Mouse (Mus musculus): ENCODE measurements around the gene Sept4. TPM values are rescaled to one million over a fixed set of nuclear protein-coding genes. Genes with fewer than 3 reads are reported as not detected.

The Sept4 gene
- polyA plus RNA-seq (2016; fragmentation: Nextera tagmentation; extraction: Ambion mirVana) = 10.7 and 10.9 TPM in 2 replicates

DNA sequence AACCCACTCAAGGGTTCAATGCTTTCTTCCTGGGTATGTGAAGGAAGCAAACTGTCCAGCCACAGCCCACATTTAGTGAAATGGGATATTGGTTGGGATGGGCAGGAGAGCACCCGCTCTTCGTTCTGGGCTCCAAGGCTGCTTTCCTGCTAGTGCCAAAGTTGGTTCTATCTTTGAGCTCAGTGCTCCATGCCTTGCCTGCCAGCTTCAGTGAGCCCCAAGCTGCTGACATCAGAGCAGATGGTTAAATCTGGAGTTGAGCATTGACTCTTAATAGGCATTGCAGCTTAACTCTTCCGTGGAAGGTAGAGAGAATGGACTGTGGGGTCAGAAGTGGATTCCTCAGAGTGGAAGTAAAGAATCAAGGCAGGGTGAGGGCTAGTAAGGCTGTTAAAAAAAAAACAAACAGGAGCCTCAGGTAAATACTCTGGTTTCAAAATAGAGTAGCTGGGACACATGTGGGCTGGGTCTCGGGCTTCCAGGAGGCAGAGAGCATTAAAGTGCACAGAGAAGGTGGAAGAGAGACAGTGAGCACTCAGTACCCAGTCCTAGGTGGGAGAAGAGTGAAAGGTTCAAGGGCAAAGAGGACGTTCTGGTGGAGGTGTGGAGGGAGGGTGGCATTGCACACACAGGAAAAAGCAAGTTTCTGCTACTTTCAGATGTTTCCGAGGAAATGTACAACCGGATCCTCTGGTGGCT, at the start of gene Sept4:
TSS of gene Sept4 (plus strand) at position 649 of the 699 bp plus-strand sequence.
- Histone ChIP-seq H3K27me3 (no peaks in the 10 kb centered on the region), H3K4me1 (replicated peaks) (no peaks in the 10 kb centered on the region), H3K4me2 (no peak within 1 kb of the TSS), H3K4me3 (replicated peaks) (no peak within 1 kb of the TSS), H3K9me3 (no peaks in the 10 kb centered on the region), H3K27ac (no peak within 1 kb of the TSS), H3K9ac (replicated peaks) (no peak within 1 kb of the TSS), H3K36me3 (no peaks in the 10 kb centered on the region)
- no peak for ATAC-seq (ENCODE audit: insufficient number of reproducible peaks, insufficient read depth, low FRiP score, low TSS enrichment, low read depth)
- WGBS = 75% methylated on average over 7 of the region's 7 CpGs

DNA sequence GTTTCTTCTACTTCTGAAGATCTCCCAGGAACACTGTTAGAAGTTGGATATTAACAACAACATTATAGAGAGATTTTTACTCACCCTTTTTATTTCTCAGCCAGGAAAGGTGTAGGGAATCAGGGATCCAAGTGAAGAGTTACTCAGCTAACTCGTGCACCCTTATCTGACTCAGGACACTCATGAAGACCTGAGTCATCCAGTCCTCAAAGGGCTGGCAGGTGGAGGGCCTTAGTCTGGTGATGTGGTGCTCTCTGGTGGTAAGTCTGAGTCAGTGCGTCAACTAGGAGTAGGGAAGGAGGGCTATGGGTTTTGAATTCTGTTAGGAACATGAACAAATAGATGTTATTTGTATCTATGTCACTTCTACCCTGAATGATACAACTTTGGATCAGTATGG, 49.4 kb upstream of the Sept4 start:
- no peaks in the 10 kb centered on the region for H3K9me3 ChIP-seq
- 0 out of 2 replicates have a peak, but pooled peaks cover 4% of the 10 kb centered on the region for H3K4me1 ChIP-seq (replicated peaks)
- no peak for ATAC-seq (ENCODE audit: insufficient number of reproducible peaks, insufficient read depth, low FRiP score, low TSS enrichment, low read depth)
- 5% methylated on average over 2 of the region's 2 CpGs for WGBS
- no peaks in the 10 kb centered on the region for H3K27me3 ChIP-seq
- H3K27ac ChIP-seq = no peak overlapping the region
- no peak overlapping the region for H3K4me3 ChIP-seq (replicated peaks)
- H3K9ac ChIP-seq (replicated peaks) = no peak overlapping the region
- H3K36me3 ChIP-seq = no peaks in the 10 kb centered on the region
- no peak overlapping the region for H3K4me2 ChIP-seq

DNA sequence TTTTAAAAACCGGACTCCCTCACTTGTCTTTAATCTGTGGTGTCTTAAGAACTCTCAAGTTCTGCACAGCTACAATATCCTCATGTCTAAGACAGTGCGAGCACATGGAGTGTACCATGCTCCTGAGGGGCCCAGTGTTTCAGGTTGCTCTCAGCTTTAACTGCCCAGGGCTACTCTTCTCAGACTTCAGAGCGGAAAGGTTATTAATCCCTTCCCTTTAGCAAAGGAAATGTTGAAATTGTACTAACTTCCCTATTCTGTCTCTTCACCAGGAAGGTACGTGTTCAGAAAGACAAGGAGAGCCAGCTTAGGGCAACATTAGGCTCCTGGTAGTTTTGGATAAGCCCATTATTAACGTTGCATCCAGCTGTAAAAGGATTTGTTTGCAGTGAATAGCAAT, 45.2 kb upstream of the Sept4 start:
- Histone ChIP-seq H3K4me3 (replicated peaks) (no peak overlapping the region), H3K27ac (no peak overlapping the region), H3K4me1 (replicated peaks) (0 out of 2 replicates have a peak, but pooled peaks cover 10% of the 10 kb centered on the region), H3K4me2 (no peak overlapping the region), H3K36me3 (no peaks in the 10 kb centered on the region), H3K9me3 (no peaks in the 10 kb centered on the region), H3K27me3 (no peaks in the 10 kb centered on the region), H3K9ac (replicated peaks) (no peak overlapping the region)
- ATAC-seq (ENCODE audit: insufficient number of reproducible peaks, insufficient read depth, low FRiP score, low TSS enrichment, low read depth) = no peak
- 71% methylated on average over 5 of the region's 5 CpGs for WGBS

DNA sequence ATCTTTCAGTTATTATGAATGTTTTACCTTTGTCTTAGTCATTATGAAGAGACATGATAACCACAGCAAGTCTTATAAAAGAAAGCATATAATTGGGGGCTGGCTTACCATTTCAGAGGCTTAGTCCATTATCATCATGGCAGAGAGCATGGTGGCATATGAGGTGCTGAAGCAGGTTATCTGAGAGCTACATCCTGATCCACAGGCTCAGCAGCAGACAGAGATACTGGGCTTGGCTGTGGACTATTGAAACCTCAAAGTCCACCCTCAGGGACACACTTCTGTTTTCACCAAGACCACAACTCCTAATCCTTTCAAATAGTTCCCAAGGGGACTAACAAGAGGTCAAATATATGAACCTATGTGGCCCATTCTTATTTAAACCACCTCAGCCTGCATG, 44.7 kb upstream of the Sept4 start:
- no peaks in the 10 kb centered on the region for H3K36me3 ChIP-seq
- no peak overlapping the region for H3K4me2 ChIP-seq
- 0 out of 2 replicates have a peak, but pooled peaks cover 10% of the 10 kb centered on the region for H3K4me1 ChIP-seq (replicated peaks)
- no peak overlapping the region for H3K9ac ChIP-seq (replicated peaks)
- H3K4me3 ChIP-seq (replicated peaks) = no peak overlapping the region
- H3K27me3 ChIP-seq = no peaks in the 10 kb centered on the region
- no peaks in the 10 kb centered on the region for H3K9me3 ChIP-seq
- no peak for ATAC-seq (ENCODE audit: insufficient number of reproducible peaks, insufficient read depth, low FRiP score, low TSS enrichment, low read depth)
- no peak overlapping the region for H3K27ac ChIP-seq

DNA sequence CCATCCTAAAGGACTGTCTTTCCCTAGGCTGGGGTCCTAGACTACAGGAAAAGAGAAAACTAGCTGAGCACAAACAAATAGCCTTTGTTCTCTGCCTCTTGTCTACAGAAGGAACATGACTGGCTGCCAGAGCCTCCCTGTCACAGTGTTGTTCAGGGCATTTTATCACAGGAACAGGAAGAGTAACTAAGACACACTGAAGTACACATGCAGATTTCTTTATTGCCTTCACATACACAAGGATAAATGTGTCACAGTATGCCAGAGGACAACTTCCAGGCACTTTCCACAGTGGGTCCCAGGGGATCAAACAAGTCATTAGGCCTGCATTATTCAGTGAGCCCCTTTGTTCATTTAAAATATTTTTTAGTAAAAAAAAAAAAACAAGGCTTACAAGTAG, 43.9 kb upstream of the Sept4 start:
- H3K27ac ChIP-seq = no peak overlapping the region; the same call in 1 of the 2 replicates
- H3K4me2 ChIP-seq = no peak overlapping the region
- ATAC-seq (ENCODE audit: insufficient number of reproducible peaks, insufficient read depth, low FRiP score, low TSS enrichment, low read depth) = no peak
- H3K27me3 ChIP-seq = no peaks in the 10 kb centered on the region
- H3K4me3 ChIP-seq (replicated peaks) = no peak overlapping the region
- no peaks in the 10 kb centered on the region for H3K36me3 ChIP-seq
- no peaks in the 10 kb centered on the region for H3K9me3 ChIP-seq
- H3K4me1 ChIP-seq (replicated peaks) = 0 out of 2 replicates have a peak, but pooled peaks cover 10% of the 10 kb centered on the region
- H3K9ac ChIP-seq (replicated peaks) = no peak overlapping the region

DNA sequence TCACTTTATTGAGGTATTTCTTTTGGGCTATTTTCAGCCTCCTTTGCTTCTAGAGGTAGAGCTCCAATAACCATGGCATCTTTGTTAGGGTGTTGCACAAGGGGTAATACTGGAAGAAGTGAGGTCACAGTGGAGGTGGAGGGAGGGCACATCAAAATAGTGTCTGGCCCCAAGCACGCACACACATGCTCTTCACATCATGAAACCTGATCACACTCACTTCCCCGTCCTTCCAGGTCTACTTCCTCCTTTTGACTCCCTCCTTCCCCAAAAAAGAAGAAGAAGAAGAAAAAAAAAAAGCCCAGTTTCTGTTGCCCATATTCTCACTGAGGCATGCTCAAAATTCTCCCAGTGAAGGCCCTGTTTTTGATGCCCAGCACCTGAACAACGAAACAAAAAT, 41.3 kb upstream of the Sept4 start:
- Histone ChIP-seq H3K4me2 (no peak overlapping the region), H3K4me3 (replicated peaks) (no peak overlapping the region), H3K27me3 (no peaks in the 10 kb centered on the region), H3K9ac (replicated peaks) (no peak overlapping the region), H3K27ac (no peak overlapping the region), H3K36me3 (no peaks in the 10 kb centered on the region), H3K9me3 (no peaks in the 10 kb centered on the region), H3K4me1 (replicated peaks) (0 out of 2 replicates have a peak, but pooled peaks cover 10% of the 10 kb centered on the region)
- ATAC-seq (ENCODE audit: insufficient number of reproducible peaks, insufficient read depth, low FRiP score, low TSS enrichment, low read depth) = no peak
- 46% methylated on average over 3 of the region's 3 CpGs for WGBS

DNA sequence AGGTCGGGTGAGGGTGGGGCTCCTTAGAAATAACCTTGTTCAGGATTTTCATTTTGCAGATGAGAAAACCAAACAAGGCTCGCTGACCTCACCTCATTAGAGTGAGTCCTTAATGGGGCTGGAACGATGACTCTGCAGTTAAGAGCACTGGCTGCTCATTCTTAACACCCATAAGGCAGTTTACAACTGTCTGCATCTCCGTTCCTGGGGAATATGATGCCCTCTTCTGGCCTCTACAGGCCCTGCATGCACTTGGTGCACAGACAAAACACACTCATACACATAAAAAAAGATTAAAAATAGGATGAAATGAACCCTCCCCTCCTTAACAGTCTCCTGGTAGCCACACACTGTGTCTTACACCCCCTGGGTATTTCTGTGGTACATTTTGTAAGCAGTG, 40.7 kb upstream of the Sept4 start:
- Histone ChIP-seq H3K36me3 (no peaks in the 10 kb centered on the region), H3K4me1 (replicated peaks) (0 out of 2 replicates have a peak, but pooled peaks cover 10% of the 10 kb centered on the region), H3K4me3 (replicated peaks) (no peak overlapping the region), H3K27me3 (no peaks in the 10 kb centered on the region), H3K9ac (replicated peaks) (no peak overlapping the region), H3K9me3 (no peaks in the 10 kb centered on the region), H3K27ac (no peak overlapping the region), H3K4me2 (no peak overlapping the region)
- no peak for ATAC-seq (ENCODE audit: insufficient number of reproducible peaks, insufficient read depth, low FRiP score, low TSS enrichment, low read depth)
- 41% methylated on average over 4 of the region's 4 CpGs for WGBS

DNA sequence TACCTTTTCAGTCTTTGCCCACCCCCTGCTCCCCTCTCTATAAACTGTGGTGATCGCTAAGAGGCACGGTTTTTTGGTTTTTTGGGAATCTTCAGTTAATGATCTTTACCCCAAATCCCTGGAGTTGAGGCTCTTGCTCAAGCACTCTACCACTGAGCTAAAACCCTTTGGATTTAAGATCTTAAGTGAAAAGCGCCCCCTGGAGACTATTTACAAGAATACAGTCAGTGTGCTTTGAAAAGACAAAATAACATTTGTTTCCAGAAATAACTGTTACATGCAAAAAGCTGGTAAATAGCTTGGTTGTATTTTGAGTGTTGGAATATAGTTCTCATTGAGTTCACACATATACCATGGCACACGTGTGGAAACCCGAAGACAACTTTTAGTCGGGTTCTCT, 37.0 kb upstream of the Sept4 start:
- no peak for ATAC-seq (ENCODE audit: insufficient number of reproducible peaks, insufficient read depth, low FRiP score, low TSS enrichment, low read depth)
- Histone ChIP-seq H3K27me3 (no peaks in the 10 kb centered on the region), H3K9ac (replicated peaks) (no peak overlapping the region), H3K4me1 (replicated peaks) (no peaks in the 10 kb centered on the region), H3K27ac (no peak overlapping the region), H3K9me3 (no peaks in the 10 kb centered on the region), H3K36me3 (no peaks in the 10 kb centered on the region), H3K4me3 (replicated peaks) (no peak overlapping the region), H3K4me2 (no peak overlapping the region)
- WGBS = 49% methylated on average over 6 of the region's 6 CpGs

DNA sequence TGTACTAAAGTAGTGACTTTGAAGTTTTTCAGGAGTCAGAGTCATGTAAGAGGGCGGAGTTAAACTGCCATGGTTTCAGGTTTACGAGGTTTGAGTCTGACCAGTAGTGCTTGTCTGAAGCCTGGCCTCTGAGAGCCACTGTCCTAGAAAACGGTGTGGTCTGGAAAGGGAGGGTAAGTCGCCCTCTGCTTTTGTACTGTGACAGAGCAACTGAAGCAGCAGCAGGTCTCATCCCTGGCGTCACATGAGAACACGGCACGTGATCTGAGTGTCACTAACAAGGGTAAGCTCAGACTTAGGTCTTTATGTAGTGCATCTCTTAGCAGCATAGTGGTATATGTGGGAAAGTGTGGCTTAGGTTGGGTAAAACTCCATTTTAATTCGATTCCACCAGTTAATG, 26.4 kb upstream of the Sept4 start:
- 0 out of 2 replicates have a peak overlapping the region, but pooled peaks have one; percentile 19 for H3K4me2 ChIP-seq
- no peak overlapping the region for H3K4me3 ChIP-seq (replicated peaks)
- no peaks in the 10 kb centered on the region for H3K27me3 ChIP-seq
- H3K9ac ChIP-seq (replicated peaks) = no peak overlapping the region
- ATAC-seq (ENCODE audit: insufficient number of reproducible peaks, insufficient read depth, low FRiP score, low TSS enrichment, low read depth) = no peak
- no peak overlapping the region for H3K27ac ChIP-seq
- no peaks in the 10 kb centered on the region for H3K9me3 ChIP-seq
- 25% methylated on average over 8 of the region's 8 CpGs for WGBS
- H3K4me1 ChIP-seq (replicated peaks) = peaks cover 6% of the 10 kb centered on the region; the same call in 1 of the 2 replicates
- no peaks in the 10 kb centered on the region for H3K36me3 ChIP-seq

DNA sequence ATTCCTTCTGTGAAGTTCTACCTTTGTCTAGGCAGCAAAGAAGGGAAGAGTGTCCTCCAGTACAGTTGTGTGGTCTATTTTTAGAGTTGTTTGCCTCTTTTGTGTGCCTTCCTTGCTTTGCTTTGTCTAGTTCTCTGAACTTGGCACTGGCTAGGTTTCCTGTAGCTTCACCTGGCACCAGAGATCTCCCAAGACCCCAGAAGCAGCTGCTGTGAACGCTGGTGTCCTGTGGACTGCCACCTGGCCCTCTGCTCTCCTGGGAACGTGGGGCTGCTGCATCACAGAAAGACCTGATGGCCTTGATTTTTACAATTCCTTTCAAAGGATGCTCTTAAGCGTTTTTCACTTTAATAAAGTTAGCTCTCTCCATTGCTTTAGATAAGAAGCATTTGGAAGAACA, 25.8 kb upstream of the Sept4 start:
- WGBS = 60% methylated on average over 3 of the region's 3 CpGs
- no peak overlapping the region for H3K27ac ChIP-seq
- no peaks in the 10 kb centered on the region for H3K9me3 ChIP-seq
- H3K9ac ChIP-seq (replicated peaks) = no peak overlapping the region
- H3K27me3 ChIP-seq = no peaks in the 10 kb centered on the region
- no peaks in the 10 kb centered on the region for H3K36me3 ChIP-seq
- no peak overlapping the region for H3K4me3 ChIP-seq (replicated peaks)
- H3K4me2 ChIP-seq = no peak overlapping the region
- no peak for ATAC-seq (ENCODE audit: insufficient number of reproducible peaks, insufficient read depth, low FRiP score, low TSS enrichment, low read depth)
- peaks cover 6% of the 10 kb centered on the region; the same call in 1 of the 2 replicates for H3K4me1 ChIP-seq (replicated peaks)

DNA sequence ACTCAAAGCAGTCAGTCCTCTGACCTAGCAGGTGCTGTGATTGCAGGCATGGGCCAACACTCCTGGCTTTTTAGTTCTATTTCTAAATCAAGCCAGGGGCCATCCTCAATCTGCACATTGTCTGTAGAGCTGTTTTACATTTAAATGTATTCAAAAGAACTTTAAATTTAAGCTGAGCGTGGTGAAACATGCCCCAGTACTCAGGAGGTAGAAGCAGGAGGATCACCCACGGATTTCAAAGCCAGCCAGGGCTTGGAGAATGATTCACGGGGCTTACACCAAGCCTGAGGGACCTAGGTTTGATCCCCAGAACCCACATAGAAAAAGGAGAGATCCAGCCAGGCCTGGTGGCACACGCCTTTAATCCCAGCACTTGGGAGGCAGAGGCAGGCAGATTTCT, 15.4 kb upstream of the Sept4 start:
- no peak overlapping the region for H3K4me3 ChIP-seq (replicated peaks)
- no peaks in the 10 kb centered on the region for H3K4me1 ChIP-seq (replicated peaks)
- WGBS = 76% methylated on average over 4 of the region's 4 CpGs
- H3K9me3 ChIP-seq = no peaks in the 10 kb centered on the region
- no peaks in the 10 kb centered on the region for H3K36me3 ChIP-seq
- no peak overlapping the region for H3K27ac ChIP-seq
- no peak overlapping the region for H3K9ac ChIP-seq (replicated peaks)
- ATAC-seq (ENCODE audit: insufficient number of reproducible peaks, insufficient read depth, low FRiP score, low TSS enrichment, low read depth) = no peak
- H3K27me3 ChIP-seq = no peaks in the 10 kb centered on the region
- no peak overlapping the region for H3K4me2 ChIP-seq

DNA sequence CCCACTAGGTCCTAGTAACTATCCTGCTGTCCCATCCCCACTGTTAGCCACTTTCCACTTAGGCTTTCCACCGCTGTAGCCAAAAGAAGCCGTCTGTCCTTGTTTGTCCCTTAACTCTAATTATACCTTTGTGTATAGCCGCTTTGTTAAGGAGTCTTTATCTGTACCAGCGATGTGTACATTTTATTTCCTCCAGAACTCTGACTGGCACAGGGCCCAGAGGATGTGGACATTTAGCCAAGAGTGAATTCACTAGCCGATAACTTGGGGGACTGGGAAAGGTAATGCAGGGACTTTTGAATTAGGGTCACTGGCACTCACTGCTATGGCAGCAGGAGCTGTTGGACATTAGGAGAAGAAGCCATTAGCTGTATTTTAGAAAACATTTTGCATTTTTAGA, 14.3 kb upstream of the Sept4 start:
- Histone ChIP-seq H3K9ac (replicated peaks) (no peak overlapping the region), H3K4me2 (no peak overlapping the region), H3K4me3 (replicated peaks) (no peak overlapping the region), H3K9me3 (no peaks in the 10 kb centered on the region), H3K27me3 (no peaks in the 10 kb centered on the region), H3K4me1 (replicated peaks) (no peaks in the 10 kb centered on the region), H3K27ac (no peak overlapping the region), H3K36me3 (no peaks in the 10 kb centered on the region)
- WGBS = 76% methylated on average over 5 of the region's 5 CpGs
- no peak for ATAC-seq (ENCODE audit: insufficient number of reproducible peaks, insufficient read depth, low FRiP score, low TSS enrichment, low read depth)
